Mouse (Mus musculus) T-cell, adult 2 months (primary cell): ENCODE results near the gene Mrpl10.
A peak's percentile ranks its signal among the peaks of the same experiment; 100 is the strongest.

Source experiments
- DNase-seq: peaks from one replicate; pipeline ENCODE4 v3.0.0; 2022; ENCODE audit warnings: low spot score

Mrpl10 gene

GRCm38 (mm10) chr11:97029686-97030417, 11.5 kb upstream of the Mrpl10 start, which contains the start of gene Scrn2:
Gene Scrn2, plus strand, starts transcription at chr11:97029938.
- DNase-seq, result peak; percentile 80

- DNase-seq, result no peak
These were observed 10.9 kb upstream of the Mrpl10 start for GRCm38 (mm10) chr11:97030426-97030825.

- no peak for DNase-seq
These were observed 9.4 kb upstream of the Mrpl10 start for GRCm38 (mm10) chr11:97031977-97032376.

- no peak for DNase-seq
These were observed 8.9 kb upstream of the Mrpl10 start for GRCm38 (mm10) chr11:97032499-97032898.

GRCm38 (mm10) chr11:97033781-97034180, 7.6 kb upstream of the Mrpl10 start:
- DNase-seq, result no peak

GRCm38 (mm10) chr11:97036141-97036540, 5.2 kb upstream of the Mrpl10 start:
- no peak for DNase-seq

- DNase-seq, result no peak
These were observed 2.5 kb upstream of the Mrpl10 start for GRCm38 (mm10) chr11:97038881-97039280.

- no peak for DNase-seq
These were observed 899 bp upstream of the Mrpl10 start for GRCm38 (mm10) chr11:97040301-97041021.

GRCm38 (mm10) chr11:97044902-97045301, 3.5 kb downstream of the Mrpl10 start:
- no peak for DNase-seq

- peak; percentile 27 for DNase-seq
These were observed 4.5 kb downstream of the Mrpl10 start for GRCm38 (mm10) chr11:97045861-97046260.

- no peak for DNase-seq
These were observed 6.8 kb downstream of the Mrpl10 start for GRCm38 (mm10) chr11:97048090-97048650.

- no peak for DNase-seq
These were observed 8.2 kb downstream of the Mrpl10 start for GRCm38 (mm10) chr11:97049492-97050085.

GRCm38 (mm10) chr11:97050216-97050943, 9.0 kb downstream of the Mrpl10 start, which contains the start of gene Osbpl7:
Gene Osbpl7, plus strand, starts transcription at chr11:97050628.
- DNase-seq, result peak; percentile 81

GRCm38 (mm10) chr11:97050944-97051586, 9.7 kb downstream of the Mrpl10 start:
- no peak for DNase-seq

GRCm38 (mm10) chr11:97052219-97052646, 10.9 kb downstream of the Mrpl10 start:
- DNase-seq, result no peak

- DNase-seq, result no peak
These were observed 22.0 kb downstream of the Mrpl10 start for GRCm38 (mm10) chr11:97063274-97063920.

- DNase-seq, result no peak
These were observed 22.5 kb downstream of the Mrpl10 start for GRCm38 (mm10) chr11:97063921-97064295.

GRCm38 (mm10) chr11:97065538-97066295, 24.4 kb downstream of the Mrpl10 start:
- DNase-seq, result no peak

- no peak for DNase-seq
These were observed 25.4 kb downstream of the Mrpl10 start for GRCm38 (mm10) chr11:97066656-97067360.
